Mouse (Mus musculus) layer of hippocampus, adult 9-11 months (tissue): ENCODE results near the gene BC025920.

Source experiments
- DNase-seq: peaks from one replicate; pipeline ENCODE4 v3.0.0; 2022

Gene BC025920

GRCm38 (mm10) chr10:81605974-81606751 is at the start of gene BC025920:
TSS of gene BC025920 (plus strand) at chr10:81606270.
- peak; percentile 98 for DNase-seq

DNA sequence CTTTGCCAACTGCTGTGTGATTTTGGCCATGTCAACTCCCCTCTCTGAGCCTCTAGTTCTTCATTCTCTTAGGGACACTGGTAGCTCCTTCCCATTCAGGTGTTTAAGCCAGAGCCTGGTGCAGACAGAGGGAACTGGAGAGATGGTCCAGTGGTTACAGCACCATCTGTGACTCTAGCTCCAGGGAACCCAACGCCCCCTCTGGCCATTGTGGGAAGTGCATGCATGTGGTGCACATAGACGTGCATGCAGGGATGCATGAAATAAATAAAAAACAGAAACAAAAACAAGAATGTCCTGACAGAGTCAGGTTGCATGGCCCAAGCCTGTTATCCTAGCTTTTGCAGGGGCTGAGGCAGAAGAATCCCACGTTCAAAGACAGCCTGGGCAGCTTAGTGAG is 49.8 kb upstream of the BC025920 start:
- DNase-seq = no peak

GRCm38 (mm10) chr10:81557491-81557890 is 48.6 kb upstream of the BC025920 start:
- no peak for DNase-seq

- DNase-seq = no peak
These were observed 46.9 kb upstream of the BC025920 start, which contains the start of gene Aes for GRCm38 (mm10) chr10:81559163-81559626. TSS of gene Aes (plus strand) at chr10:81559488.

- peak; percentile 81 for DNase-seq
These were observed 46.2 kb upstream of the BC025920 start for GRCm38 (mm10) chr10:81559627-81560539.

DNA sequence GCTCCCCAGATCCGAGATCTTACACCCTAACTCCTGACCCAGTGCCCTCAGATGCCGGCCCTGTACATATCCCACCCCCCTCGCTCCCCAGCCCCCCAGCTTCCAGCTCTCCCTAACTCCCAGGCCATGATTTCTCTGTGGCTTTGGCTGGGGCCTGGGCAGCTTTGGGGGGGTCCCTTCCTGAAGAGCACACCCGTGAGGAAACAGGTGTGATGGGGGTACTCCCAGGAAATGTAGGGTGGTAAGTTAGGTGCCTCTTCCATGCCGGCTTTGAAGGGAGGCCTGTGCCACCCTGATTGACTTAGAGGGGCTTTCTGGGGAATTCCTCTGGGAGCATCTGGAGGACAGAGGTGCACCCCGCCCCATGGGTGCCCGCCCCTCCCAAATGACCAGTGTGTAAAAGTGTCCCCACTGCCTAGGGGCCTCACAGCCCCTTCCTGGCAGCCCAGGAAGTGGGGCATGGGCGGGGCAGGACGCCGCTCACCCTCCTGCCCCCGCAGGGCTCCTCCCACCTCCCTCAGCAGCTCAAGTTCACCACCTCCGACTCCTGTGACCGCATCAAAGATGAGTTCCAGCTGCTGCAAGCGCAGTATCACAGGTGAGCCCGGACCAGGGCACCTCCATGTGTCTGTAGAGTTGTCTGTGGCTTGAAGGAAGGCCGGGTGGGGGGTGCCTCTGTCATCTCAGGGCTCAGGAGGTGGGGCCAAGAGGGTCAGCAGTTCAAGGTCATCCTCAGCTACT is 45.2 kb upstream of the BC025920 start:
- no peak for DNase-seq

DNA sequence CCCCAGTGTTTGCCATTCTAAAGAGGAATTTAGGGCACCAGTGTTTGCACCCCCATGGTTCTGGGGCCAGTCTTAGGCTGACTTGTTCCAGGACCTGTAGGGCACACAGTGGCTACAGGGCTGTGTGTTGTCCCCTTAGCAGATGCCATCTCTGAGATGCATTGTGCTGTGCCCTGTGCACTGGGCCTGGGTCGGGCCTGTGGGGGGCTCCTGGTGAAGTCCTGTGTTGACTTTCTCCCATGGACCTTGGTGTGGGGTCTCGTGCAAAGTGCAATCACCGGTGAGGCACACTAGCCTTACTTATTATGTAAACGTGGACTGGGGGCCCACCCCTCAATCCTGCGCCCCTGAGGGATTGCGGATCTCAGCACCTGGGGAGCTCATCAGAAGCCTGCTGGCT is 43.7 kb upstream of the BC025920 start:
- DNase-seq = no peak

DNA sequence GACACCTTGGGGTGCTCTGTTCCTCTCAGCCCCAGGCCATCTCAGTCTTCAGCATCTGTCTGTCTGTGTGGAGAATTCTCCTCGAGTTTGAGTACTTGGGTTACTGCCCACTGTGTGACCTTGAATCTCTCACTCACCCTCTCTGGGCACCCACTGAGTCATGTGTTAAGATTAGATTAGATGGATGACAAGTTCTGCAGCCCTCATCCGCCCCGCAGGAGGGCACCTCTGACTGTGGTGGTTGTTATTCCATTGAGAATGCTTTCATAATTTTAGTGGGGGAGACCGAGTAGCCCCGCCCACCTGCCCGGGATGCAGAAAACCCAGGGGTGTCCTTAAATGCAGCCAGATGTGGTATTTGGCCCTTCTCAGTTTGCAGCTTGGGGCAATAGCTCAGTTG is 42.6 kb upstream of the BC025920 start:
- DNase-seq = no peak

GRCm38 (mm10) chr10:81564216-81564615 is 41.9 kb upstream of the BC025920 start:
- no peak for DNase-seq

DNA sequence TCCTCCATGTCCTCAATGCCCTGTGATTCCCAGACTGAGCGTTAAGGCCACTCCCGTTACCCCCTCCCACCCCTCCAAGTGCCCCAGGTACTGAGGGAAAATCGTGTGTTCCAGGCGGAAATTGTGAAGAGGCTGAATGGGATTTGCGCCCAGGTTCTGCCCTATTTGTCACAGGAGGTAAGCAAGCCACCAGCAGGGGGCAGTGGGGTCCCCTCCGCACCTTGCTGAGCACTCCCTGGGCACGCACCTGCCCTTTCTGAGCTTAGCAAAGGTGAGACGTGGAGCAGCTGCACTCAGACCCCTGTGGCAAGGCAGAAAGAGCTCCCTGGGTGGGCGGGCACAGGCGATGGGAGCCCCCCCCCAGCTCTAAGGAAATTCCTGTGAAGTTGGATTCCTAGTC is 41.3 kb upstream of the BC025920 start:
- DNase-seq = no peak

GRCm38 (mm10) chr10:81565257-81566228 is 40.5 kb upstream of the BC025920 start:
- DNase-seq = no peak

GRCm38 (mm10) chr10:81568381-81569191 is 37.5 kb upstream of the BC025920 start:
- no peak for DNase-seq

GRCm38 (mm10) chr10:81569507-81570237 is 36.4 kb upstream of the BC025920 start:
- no peak for DNase-seq

DNA sequence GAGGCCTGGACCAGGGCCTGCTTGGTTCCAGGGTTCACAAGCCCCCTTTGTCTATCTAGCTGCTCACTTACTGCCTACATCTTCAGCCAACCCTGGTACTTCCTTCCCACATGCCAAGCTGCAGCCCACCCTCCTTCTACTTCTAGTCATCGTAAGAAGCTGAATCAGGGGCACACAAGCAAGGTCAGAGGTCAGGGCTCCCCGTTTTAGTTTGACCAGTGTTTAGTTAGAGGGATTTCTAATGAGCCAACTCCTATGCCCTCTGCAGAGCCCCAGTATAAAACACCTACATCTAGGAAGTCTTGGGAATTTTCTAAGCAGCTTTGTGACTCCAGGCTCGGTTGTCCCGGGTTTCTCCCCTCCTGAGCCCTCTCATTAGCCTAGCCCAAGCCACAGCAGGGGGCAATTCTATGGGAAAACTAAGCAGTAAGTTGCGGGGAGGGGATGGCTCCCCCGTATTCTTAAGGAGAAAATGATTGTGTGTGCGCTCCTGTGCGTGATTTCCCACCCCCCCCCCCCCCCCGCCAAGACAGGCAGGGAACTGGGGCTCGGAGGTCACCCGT is 35.8 kb upstream of the BC025920 start:
- no peak for DNase-seq

DNA sequence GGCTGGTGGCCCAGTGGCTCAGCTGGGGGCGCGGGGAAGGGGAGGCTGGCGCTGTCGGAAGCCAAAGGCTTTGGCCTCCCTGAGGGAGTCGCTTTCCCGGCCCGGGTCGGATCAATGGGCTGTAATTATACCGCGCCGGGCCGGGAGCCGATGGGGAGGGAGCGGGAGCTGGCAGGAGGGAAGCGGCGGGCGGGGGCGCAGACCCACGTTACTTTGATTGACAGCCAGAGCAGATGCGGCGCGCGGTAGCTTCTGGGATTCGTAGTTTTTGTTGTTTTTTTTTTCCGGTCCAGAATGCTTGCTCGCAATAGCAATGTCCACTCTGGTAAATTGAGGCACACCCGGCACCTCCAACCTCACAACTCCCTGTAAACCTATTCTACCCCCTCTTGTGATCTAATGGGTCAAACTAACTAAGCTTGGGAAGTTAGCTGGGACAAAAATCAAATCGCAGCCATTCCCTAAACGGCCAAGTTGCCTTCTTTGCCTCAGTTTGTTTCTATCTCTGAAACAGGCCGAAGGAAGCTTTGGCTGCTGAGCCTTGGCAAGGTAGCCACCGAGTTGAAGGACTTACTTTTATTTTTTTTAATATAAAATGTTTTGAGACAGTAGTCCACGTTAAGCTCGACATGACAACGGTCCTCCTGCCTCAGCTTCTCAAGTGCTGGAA is 35.1 kb upstream of the BC025920 start:
- DNase-seq = peak; percentile 96

DNA sequence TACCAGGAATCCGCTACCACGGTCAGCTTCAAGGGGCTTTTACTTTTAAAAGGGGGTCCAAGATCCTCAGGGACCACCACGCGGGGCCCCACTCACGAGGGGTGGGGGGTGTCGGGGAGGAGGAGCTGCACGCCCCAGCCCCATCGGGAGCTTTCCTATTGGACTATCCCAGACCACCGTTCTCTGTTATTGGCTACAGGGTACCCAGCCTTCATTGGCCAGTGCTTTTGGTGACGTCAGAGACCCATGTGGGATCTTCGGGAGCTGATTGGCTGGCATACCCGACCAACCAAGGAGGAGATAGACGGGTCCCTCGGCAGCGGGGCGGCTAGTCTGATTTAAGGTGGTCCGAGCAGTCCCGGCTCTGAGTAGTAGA is 34.6 kb upstream of the BC025920 start:
- DNase-seq = peak; percentile 100

GRCm38 (mm10) chr10:81572133-81572671 is 33.9 kb upstream of the BC025920 start:
- DNase-seq = no peak

- no peak for DNase-seq
These were observed 33.1 kb upstream of the BC025920 start for GRCm38 (mm10) chr10:81572975-81573374.
